Mouse (Mus musculus) neural tube, embryonic 12.5 days (tissue): ENCODE results near the gene Zfp655. TPM values are rescaled to one million over a fixed set of nuclear protein-coding genes. Genes with fewer than 3 reads are reported as not detected.
"Not testable (repeated sequence)": the region's sequence is repeated elsewhere in the genome, so short reads cannot be mapped to it uniquely, and the experiment has no call there.

Experiments used
- ATAC-seq: fragments of 200-750 bp; cut with Nextera tagmentation; 2 replicates; pipeline ENCODE4 v1.8.0; 2017; ENCODE audit warnings: low read depth, mild to moderate bottlenecking, moderate TSS enrichment, moderate library complexity; ENCODE audit not compliant: low FRiP score
- H3K27ac ChIP-seq: fragments of 300-500 bp; sonication (generic); 2 replicates; pipeline ENCODE4 v1.5.1; 2016
- H3K27me3 ChIP-seq: fragments of 300-500 bp; sonication (generic); replicated peaks from 2 replicates; pipeline ENCODE4 v1.6.1; 2016; ENCODE audit warnings: mild to moderate bottlenecking
- H3K36me3 ChIP-seq: fragments of 300-500 bp; sonication (generic); 2 replicates; pipeline ENCODE4 v1.6.1; 2016; ENCODE audit warnings: mild to moderate bottlenecking
- H3K4me1 ChIP-seq: fragments of 300-500 bp; sonication (generic); 2 replicates; pipeline ENCODE4 v1.6.1; 2016
- H3K4me2 ChIP-seq: fragments of 300-500 bp; sonication (generic); replicated peaks from 2 replicates; pipeline ENCODE4 v1.6.1; 2016; ENCODE audit warnings: mild to moderate bottlenecking
- H3K4me3 ChIP-seq: fragments of 300-500 bp; sonication (generic); 2 replicates; pipeline ENCODE4 v1.5.1; 2016
- H3K9ac ChIP-seq: fragments of 300-500 bp; sonication (generic); 2 replicates; pipeline ENCODE4 v1.6.1; 2016; ENCODE audit warnings: mild to moderate bottlenecking
- H3K9me3 ChIP-seq: fragments of 300-500 bp; sonication (generic); 2 replicates; pipeline ENCODE4 v1.6.1; 2016; ENCODE audit warnings: mild to moderate bottlenecking
- WGBS: fragments of 180-500 bp; shearing (Covaris S2); methylation state at CpG from one replicate; pipeline ENCODE4 v1.1.7; 2016; 5-methylcytosine and 5-hydroxymethylcytosine counted together
- polyA plus RNA-seq: library from polyadenylated mRNA; unstranded; fragments of >200 nt; fragmentation: Nextera tagmentation; extraction: Ambion mirVana; gene quantifications from 2 replicates; pipeline ENCODE4 v1.2.1, GENCODE M21; 2016

The Zfp655 gene
- polyA plus RNA-seq, 1 experiment from 2014 or later: 41.7 TPM

DNA sequence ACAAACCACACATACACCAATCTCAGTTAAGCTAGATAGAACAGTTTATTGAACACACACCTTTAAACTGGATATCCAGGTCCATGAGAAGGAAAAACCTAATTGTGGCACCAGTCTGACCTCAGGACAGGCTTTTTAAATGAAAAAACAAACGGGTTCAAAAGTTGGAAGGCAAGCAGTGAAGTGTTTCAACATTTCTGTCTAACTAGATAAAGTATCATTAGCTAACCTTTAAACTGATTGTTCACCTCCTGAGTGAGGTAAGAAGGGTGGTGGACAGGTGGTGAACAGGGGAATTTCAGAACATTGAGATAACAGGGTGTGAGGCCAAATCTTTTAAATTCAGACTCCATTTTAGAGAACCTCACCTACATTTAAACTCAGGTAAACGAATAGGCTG is 5.1 kb upstream of the Zfp655 start:
- no peaks in the 10 kb centered on the region for H3K27me3 ChIP-seq
- no peak overlapping the region for H3K9ac ChIP-seq
- H3K4me3 ChIP-seq: no peak overlapping the region
- H3K4me1 ChIP-seq: peaks cover 3% of the 10 kb centered on the region; the same call in 1 of the 2 replicates
- H3K36me3 ChIP-seq: peaks cover 7% of the 10 kb centered on the region
- 61% methylated on average over 2 of the region's 2 CpGs for WGBS
- no peak overlapping the region for H3K27ac ChIP-seq
- no peaks in the 10 kb centered on the region for H3K9me3 ChIP-seq
- no peak for ATAC-seq
- H3K4me2 ChIP-seq: no peak overlapping the region

DNA sequence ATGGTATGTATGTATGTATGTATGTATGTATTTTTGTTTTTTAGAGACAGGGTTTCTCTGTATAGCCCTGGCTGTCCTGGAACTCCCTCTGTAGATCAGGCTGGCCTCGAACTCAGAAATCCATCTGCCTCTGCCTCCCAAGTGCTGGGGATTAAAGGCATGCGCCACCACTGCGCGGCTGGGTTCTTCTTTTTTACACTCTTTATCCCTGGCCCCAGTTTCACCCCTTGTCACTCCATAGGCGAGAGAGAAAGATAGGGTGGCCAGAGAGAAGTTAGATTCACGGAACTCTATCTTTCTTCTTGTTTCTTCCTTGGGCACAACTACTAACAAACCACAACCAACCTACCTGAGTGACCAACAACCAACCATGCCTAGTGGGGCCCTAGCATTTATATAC is 2.2 kb upstream of the Zfp655 start:
- not testable (repeated sequence) for H3K27ac ChIP-seq, H3K4me3 ChIP-seq, ATAC-seq, H3K9ac ChIP-seq, H3K27me3 ChIP-seq, H3K9me3 ChIP-seq, H3K4me2 ChIP-seq
- 83% methylated on average over 6 of the region's 6 CpGs for WGBS
- H3K4me1 ChIP-seq: peaks cover 17% of the 10 kb centered on the region; the same call in 1 of the 2 replicates
- H3K36me3 ChIP-seq: peaks cover 11% of the 10 kb centered on the region; the same call in 1 of the 2 replicates

DNA sequence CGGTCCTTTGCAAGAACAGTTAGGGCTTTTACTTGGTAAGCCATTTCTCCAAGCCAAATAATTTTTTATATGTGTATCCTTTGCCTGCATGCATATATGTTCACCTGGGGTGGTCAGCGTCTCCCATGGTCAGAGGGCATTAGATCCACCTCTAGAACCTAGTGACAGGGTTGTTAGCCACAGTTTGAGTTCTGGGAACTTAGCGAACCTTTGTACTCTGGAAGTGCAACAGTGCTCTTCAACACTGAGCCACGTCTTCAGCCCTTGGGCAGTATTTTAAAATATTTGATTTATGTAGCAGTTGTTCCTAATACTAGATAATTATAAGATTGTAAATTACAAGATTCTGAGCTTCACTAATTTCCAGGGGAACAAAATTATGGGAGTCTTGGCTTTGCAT is 874 bp upstream of the Zfp655 start:
- ATAC-seq: no peak
- H3K27ac ChIP-seq: no peak overlapping the region
- no peaks in the 10 kb centered on the region for H3K27me3 ChIP-seq
- H3K36me3 ChIP-seq: peaks cover 24% of the 10 kb centered on the region
- H3K4me3 ChIP-seq: no peak overlapping the region
- no peaks in the 10 kb centered on the region for H3K9me3 ChIP-seq
- peaks cover 17% of the 10 kb centered on the region; the same call in 1 of the 2 replicates for H3K4me1 ChIP-seq
- H3K4me2 ChIP-seq: peak overlapping the region; percentile 79
- 82% methylated on average over 4 of the region's 4 CpGs for WGBS
- H3K9ac ChIP-seq: no peak overlapping the region

DNA sequence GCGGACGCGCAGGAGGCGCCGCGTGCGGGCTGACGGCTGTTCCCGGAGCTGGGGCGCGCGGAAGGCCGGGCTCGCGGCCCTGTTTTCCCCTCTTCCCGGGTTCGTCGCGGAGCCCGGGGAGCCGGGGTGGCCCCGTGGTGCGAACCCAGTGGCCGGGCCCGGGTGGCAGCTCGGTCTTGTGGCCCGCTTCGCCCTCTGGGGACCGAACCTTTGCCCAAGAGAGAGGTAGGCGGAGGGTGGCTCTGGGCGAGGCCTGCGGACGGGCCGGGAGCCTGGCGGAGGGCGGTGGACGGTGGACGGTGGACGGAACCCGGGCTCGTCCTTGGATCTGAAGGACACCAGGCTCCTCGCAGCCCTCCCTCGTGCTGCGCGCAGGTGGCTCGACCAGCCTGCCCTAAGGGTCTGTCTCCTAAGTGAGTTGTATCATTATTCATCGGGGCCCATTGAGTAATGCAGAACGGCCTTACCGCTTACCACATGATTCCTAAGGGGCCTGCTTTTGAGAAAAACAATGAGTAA is 437 bp downstream of the Zfp655 start:
- peak; percentile 76 for ATAC-seq
- Histone ChIP-seq H3K9ac (peak overlapping the region; percentile 98), H3K36me3 (peaks cover 34% of the 10 kb centered on the region), H3K4me1 (peaks cover 17% of the 10 kb centered on the region; the same call in 1 of the 2 replicates), H3K27ac (peak overlapping the region; percentile 84), H3K4me2 (peak overlapping the region; percentile 79), H3K4me3 (peak overlapping the region; percentile 99), H3K9me3 (no peaks in the 10 kb centered on the region), H3K27me3 (no peaks in the 10 kb centered on the region)
- under 1% methylated on average over 47 of the region's 49 CpGs for WGBS

DNA sequence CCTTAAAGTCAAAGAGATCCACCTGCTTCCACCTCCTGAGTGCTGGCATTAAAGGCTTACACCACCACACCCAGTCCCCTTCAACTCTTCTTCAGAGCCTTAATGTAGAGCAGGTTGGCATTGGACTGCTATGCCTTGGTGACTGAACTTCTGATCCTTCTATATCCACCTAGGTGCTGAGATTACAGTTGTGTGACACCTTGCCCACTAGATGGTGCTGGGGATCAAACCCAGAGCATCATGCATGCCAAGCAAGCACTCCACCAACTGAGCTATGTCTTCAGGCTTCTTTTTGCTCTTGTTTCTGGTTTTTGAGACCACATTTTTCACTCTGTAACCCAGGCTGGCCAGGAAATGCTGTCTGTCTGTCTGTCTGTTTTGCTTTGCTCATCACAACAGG is 3.1 kb downstream of the Zfp655 start:
- Histone ChIP-seq H3K4me1 (peaks cover 17% of the 10 kb centered on the region; the same call in 1 of the 2 replicates), H3K4me3 (no peak overlapping the region), H3K4me2 (no peak overlapping the region), H3K9me3 (no peaks in the 10 kb centered on the region), H3K36me3 (peaks cover 53% of the 10 kb centered on the region), H3K27me3 (no peaks in the 10 kb centered on the region), H3K27ac (no peak overlapping the region), H3K9ac (no peak overlapping the region)
- ATAC-seq: no peak

DNA sequence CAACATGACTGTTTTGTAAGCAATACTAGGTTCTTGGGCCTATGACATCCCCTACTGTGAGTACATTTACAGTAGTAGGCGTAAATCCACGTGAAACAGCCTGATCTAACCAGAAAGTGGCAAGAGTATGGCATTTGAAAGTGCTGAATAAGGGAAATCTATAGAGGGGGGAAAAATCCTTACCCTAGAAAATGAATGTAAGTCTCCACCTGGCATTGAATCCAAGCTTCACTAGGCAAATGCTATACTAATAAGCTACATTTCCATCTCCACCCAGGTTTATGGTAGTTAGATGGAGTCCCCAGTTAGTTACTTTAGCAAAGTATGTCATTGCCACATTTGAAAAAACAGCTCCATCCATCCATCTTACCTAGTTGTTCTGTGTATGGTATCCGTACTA is 18.0 kb downstream of the Zfp655 start:
- H3K27me3 ChIP-seq: no peaks in the 10 kb centered on the region
- no peak overlapping the region for H3K9ac ChIP-seq
- no peak for ATAC-seq
- H3K36me3 ChIP-seq: peaks cover 55% of the 10 kb centered on the region
- H3K4me1 ChIP-seq: no peaks in the 10 kb centered on the region
- no peaks in the 10 kb centered on the region for H3K9me3 ChIP-seq
- no peak overlapping the region for H3K4me3 ChIP-seq
- H3K27ac ChIP-seq: no peak overlapping the region
- WGBS: 90% methylated on average over 3 of the region's 3 CpGs
- H3K4me2 ChIP-seq: no peak overlapping the region

DNA sequence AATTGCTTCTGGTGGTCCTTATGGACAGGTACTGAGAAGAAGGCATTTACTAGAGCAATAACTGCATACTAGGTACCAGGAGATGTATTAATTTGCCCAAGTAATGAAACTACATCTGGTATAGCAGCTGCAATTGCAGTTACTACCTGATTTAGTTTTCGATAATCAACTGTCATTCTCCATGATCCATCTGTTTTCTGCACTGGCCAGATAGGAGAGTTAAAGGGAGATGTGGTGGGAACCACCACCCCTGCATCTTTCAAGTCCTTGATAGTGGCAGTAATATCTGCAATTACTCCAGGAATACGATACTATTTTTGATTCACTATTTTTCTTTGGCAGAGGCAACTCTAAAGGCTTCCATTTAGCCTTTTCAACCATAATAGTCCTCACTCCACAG is 42.1 kb downstream of the Zfp655 start:
- H3K9ac ChIP-seq, H3K36me3 ChIP-seq, H3K9me3 ChIP-seq, H3K4me1 ChIP-seq, H3K27ac ChIP-seq, ATAC-seq, H3K27me3 ChIP-seq, H3K4me3 ChIP-seq, H3K4me2 ChIP-seq: not testable (repeated sequence)
- WGBS: 92% methylated on average over 2 of the region's 2 CpGs

DNA sequence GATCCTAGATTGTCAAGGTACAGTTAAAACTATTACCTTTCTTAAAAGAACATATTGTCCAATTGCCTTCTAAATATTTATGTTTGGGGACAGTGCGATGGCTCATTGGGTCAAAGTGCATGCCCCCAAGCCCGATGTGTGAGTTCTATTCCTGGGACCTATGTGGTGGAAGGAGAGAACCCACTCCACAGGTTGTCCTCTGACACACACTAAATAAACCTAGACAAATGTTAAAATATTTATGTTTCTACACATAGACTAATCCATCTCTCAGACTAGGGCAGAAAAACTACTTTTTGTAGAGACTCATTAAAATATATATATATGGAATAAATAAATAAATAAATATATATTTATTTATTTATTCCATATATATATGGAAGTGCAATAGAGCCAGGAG is 48.4 kb downstream of the Zfp655 start:
- no peak overlapping the region for H3K4me2 ChIP-seq
- peaks cover 12% of the 10 kb centered on the region for H3K4me1 ChIP-seq
- H3K27ac ChIP-seq: no peak overlapping the region
- no peak overlapping the region for H3K4me3 ChIP-seq
- H3K36me3 ChIP-seq: peaks cover 19% of the 10 kb centered on the region
- H3K9me3 ChIP-seq: no peaks in the 10 kb centered on the region
- H3K9ac ChIP-seq: no peak overlapping the region
- peak; percentile 29 for ATAC-seq
- H3K27me3 ChIP-seq: no peaks in the 10 kb centered on the region
- 97% methylated on average over 2 of the region's 2 CpGs for WGBS

DNA sequence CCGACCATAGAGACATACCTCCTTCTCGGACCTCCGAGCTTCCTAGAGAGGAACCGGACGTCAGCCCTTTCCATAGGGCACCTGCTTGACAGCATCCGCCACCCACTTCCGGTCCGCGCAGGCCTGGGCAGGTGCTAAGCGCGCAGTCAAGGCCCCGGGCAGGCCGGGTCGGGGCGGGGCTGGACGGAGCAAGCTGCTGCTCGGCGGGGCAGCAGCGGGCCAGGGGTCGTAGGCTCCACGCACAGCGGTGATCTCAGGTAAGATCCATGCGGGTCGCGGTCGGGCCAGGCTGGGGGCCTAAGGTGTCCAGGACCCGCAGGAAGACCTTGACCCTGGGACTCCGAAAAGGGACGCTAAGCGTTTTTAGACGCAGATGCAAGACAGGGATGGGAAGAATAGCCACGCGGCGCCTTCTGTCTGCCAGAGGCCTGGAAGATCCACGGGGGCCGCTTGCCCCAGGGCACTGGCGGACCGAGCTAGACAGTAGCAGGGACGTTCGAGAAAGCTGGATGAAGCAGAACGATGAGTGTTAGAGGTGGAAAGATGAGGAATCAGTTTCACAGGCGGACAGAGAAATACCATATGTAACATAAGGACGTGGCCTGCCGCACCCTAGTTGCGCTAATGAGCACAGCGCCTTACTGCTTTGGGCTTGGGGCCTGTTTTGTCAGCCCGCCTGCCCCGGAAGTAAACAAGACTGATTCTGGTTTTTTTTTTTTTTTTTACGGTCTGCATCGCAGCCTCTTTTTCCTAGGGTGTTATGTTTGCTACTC is 49.0 kb downstream of the Zfp655 start, which contains the start of gene Zscan25:
Gene Zscan25, plus strand, starts transcription at position 130 of the 773 bp plus-strand sequence.
- Histone ChIP-seq H3K36me3 (peaks cover 25% of the 10 kb centered on the region), H3K27ac (peak within 1 kb of the TSS; percentile 53; the same call in 1 of the 2 replicates), H3K4me3 (peak within 1 kb of the TSS; percentile 84), H3K4me1 (peaks cover 12% of the 10 kb centered on the region), H3K9me3 (no peaks in the 10 kb centered on the region), H3K4me2 (peak within 1 kb of the TSS; percentile 75), H3K27me3 (no peaks in the 10 kb centered on the region), H3K9ac (peak within 1 kb of the TSS; percentile 88)
- peak; percentile 99 for ATAC-seq
- under 1% methylated on average over 50 of the region's 50 CpGs for WGBS

DNA sequence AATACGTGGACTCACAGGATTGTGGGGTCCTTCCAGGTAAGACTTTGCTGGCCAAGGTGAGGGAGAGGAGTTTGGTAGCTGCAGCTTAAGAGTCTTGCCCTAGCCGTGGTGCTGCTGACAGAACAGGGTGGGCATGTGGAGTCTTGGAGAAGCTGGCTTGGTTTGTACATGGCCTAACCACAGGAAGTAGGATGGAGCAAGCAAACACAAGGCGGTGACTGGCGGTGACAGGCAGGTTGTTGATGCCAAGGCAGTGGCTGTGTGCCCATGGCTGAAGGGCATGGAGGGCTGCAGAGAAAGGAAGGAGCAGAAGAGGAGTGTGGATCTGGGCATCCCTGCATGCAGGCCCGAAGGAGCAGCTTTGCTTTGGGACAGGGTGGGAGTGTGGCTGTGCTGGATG is 56.9 kb downstream of the Zfp655 start:
- WGBS: 93% methylated on average over 5 of the region's 5 CpGs
- Histone ChIP-seq H3K9me3 (no peaks in the 10 kb centered on the region), H3K4me2 (no peak overlapping the region), H3K27me3 (no peaks in the 10 kb centered on the region), H3K9ac (no peak overlapping the region), H3K36me3 (peaks cover 94% of the 10 kb centered on the region), H3K27ac (no peak overlapping the region), H3K4me1 (no peaks in the 10 kb centered on the region), H3K4me3 (no peak overlapping the region)
- no peak for ATAC-seq

DNA sequence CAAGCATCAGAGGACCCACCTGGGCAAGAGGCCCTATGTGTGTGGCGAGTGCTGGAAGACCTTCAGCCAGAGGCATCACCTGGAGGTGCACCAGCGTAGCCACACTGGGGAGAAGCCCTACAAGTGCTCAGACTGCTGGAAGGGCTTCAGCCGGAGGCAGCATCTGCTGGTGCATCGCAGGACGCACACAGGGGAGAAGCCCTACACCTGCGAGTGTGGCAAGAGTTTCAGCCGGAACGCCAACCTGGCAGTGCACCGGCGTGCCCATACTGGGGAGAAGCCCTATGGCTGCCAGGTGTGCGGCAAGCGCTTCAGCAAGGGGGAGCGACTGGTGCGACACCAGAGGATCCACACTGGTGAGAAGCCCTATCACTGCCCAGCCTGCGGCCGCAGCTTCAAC is 59.2 kb downstream of the Zfp655 start:
- no peak for ATAC-seq
- H3K27me3 ChIP-seq: no peaks in the 10 kb centered on the region
- H3K9me3 ChIP-seq: 0 out of 2 replicates have a peak, but pooled peaks cover 3% of the 10 kb centered on the region
- no peak overlapping the region for H3K9ac ChIP-seq
- WGBS: 96% methylated on average over 16 of the region's 16 CpGs
- H3K4me1 ChIP-seq: no peaks in the 10 kb centered on the region
- peaks cover 80% of the 10 kb centered on the region for H3K36me3 ChIP-seq
- no peak overlapping the region for H3K4me3 ChIP-seq
- no peak overlapping the region for H3K4me2 ChIP-seq
- no peak overlapping the region for H3K27ac ChIP-seq

DNA sequence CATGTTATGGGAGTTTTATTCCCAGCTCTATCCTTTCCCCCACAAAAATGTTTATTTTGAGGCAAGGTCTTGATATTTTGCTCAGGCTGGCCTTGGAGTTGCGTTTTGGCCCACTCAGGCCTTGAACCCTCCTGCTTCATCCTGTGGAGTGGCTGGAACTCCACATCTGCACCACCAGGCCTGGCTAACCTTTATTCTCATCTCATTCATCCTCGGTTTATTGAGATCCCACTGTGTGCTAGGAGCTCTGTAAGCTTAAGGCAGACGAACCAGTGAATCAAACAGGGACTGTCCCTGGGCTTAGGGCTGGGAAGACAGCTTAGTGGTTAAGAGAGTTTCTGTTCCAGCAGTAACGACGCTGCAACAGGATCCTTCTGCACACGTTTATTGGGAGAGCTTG is 60.9 kb downstream of the Zfp655 start:
- Histone ChIP-seq H3K27ac (no peak overlapping the region), H3K36me3 (peaks cover 65% of the 10 kb centered on the region), H3K9me3 (0 out of 2 replicates have a peak, but pooled peaks cover 3% of the 10 kb centered on the region), H3K9ac (no peak overlapping the region), H3K4me3 (no peak overlapping the region), H3K27me3 (no peaks in the 10 kb centered on the region), H3K4me1 (no peaks in the 10 kb centered on the region), H3K4me2 (no peak overlapping the region)
- no peak for ATAC-seq
- WGBS: 97% methylated on average over 6 of the region's 6 CpGs
